Mouse (Mus musculus): Measurements from ENCODE around the gene Nmd3. TPM values are rescaled to one million over a fixed set of nuclear protein-coding genes. Genes with fewer than 3 reads are reported as not detected.
A peak's percentile ranks its signal among the peaks of the same experiment; 100 is the strongest.

The Nmd3 gene
- polyA plus RNA-seq, 1 experiment from 2014 or later = 142 TPM

DNA sequence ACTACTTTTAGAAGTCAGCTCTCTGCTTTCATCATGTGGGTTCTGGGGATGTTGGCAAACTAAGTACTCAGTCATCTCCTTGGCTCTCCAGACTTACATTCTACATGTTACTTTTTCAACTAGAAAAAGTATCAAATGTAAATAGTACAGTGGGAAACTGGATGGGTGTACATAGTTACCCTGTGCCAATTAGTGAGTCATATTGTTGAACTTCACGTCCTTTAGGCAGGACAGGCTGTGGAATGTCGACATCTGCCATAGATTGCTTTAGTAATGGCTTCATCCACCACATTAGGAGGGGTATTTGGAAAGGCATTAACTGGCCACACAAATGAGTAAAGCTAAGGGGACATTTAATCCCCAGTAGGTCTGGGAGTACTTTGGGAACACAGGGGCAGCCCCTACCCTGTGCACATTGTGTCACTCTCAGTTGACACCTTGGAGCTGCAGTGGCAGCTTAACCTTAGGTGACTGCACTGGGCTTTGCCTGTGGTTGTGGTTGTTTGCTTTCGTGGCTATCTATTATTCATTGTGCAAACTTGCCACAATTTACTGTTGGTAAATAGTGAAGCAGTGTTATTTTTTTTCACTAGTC lies 71.1 kb downstream of the Nmd3 start:
- no peak for ATAC-seq
- no peaks in the 10 kb centered on the region for H3K27me3 ChIP-seq (replicated peaks; ENCODE audit: control insufficient read depth, insufficient read depth, low read length)

GRCm38 (mm10) chr3:69797533-69797932 lies 75.7 kb downstream of the Nmd3 start:
- no peak for ATAC-seq
- 0 out of 2 replicates have a peak, but pooled peaks cover 2% of the 10 kb centered on the region for H3K4me1 ChIP-seq (ENCODE audit: control insufficient read depth, insufficient read depth, low read length)
- H3K4me3 ChIP-seq (ENCODE audit: low read length) = no peak overlapping the region
- H3K27me3 ChIP-seq (replicated peaks; ENCODE audit: control insufficient read depth, insufficient read depth, low read length) = no peaks in the 10 kb centered on the region
- 73% methylated on average over 4 of the region's 4 CpGs for WGBS
- no peak overlapping the region for H3K27ac ChIP-seq (ENCODE audit: low read length)
- H3K9me3 ChIP-seq (ENCODE audit: control insufficient read depth, low read length) = no peaks in the 10 kb centered on the region
- H3K4me2 ChIP-seq (ENCODE audit: low read depth, low read length) = no peak overlapping the region
- H3K9ac ChIP-seq (ENCODE audit: low read depth, low read length) = no peak overlapping the region
- H3K36me3 ChIP-seq (ENCODE audit: control insufficient read depth, insufficient read depth, low read length) = no peaks in the 10 kb centered on the region

More for the DNA sequence above, 71.1 kb downstream of the Nmd3 start:
- Histone ChIP-seq H3K4me2 (ENCODE audit: low read depth, low read length) (no peak overlapping the region), H3K9ac (ENCODE audit: low read depth, low read length) (no peak overlapping the region), H3K27ac (ENCODE audit: low read length) (no peak overlapping the region), H3K4me3 (ENCODE audit: low read length) (no peak overlapping the region), H3K9me3 (ENCODE audit: control insufficient read depth, low read length) (no peaks in the 10 kb centered on the region), H3K36me3 (ENCODE audit: control insufficient read depth, insufficient read depth, low read length) (no peaks in the 10 kb centered on the region), H3K4me1 (ENCODE audit: control insufficient read depth, insufficient read depth, low read length) (no peaks in the 10 kb centered on the region)
- WGBS = 60% methylated on average over 3 of the region's 3 CpGs

- Histone ChIP-seq H3K27me3 (replicated peaks; ENCODE audit: control insufficient read depth, insufficient read depth, low read length) (no peaks in the 10 kb centered on the region), H3K27ac (ENCODE audit: low read length) (no peak overlapping the region), H3K4me2 (ENCODE audit: low read depth, low read length) (no peak overlapping the region), H3K9me3 (ENCODE audit: control insufficient read depth, low read length) (no peaks in the 10 kb centered on the region), H3K4me1 (ENCODE audit: control insufficient read depth, insufficient read depth, low read length) (0 out of 2 replicates have a peak, but pooled peaks cover 2% of the 10 kb centered on the region), H3K36me3 (ENCODE audit: control insufficient read depth, insufficient read depth, low read length) (no peaks in the 10 kb centered on the region), H3K9ac (ENCODE audit: low read depth, low read length) (no peak overlapping the region), H3K4me3 (ENCODE audit: low read length) (no peak overlapping the region)
- 60% methylated on average over 2 of the region's 2 CpGs for WGBS
- ATAC-seq = no peak
Measured at GRCm38 (mm10) chr3:69797969-69798368, 76.2 kb downstream of the Nmd3 start.

GRCm38 (mm10) chr3:69799096-69799495 lies 77.3 kb downstream of the Nmd3 start:
- H3K27ac ChIP-seq (ENCODE audit: low read length) = no peak overlapping the region
- 63% methylated on average over 1 of the region's 1 CpGs for WGBS
- H3K9me3 ChIP-seq (ENCODE audit: control insufficient read depth, low read length) = no peaks in the 10 kb centered on the region
- H3K36me3 ChIP-seq (ENCODE audit: control insufficient read depth, insufficient read depth, low read length) = no peaks in the 10 kb centered on the region
- no peak overlapping the region for H3K4me3 ChIP-seq (ENCODE audit: low read length)
- ATAC-seq = no peak
- no peak overlapping the region for H3K9ac ChIP-seq (ENCODE audit: low read depth, low read length)
- no peaks in the 10 kb centered on the region for H3K27me3 ChIP-seq (replicated peaks; ENCODE audit: control insufficient read depth, insufficient read depth, low read length)
- H3K4me1 ChIP-seq (ENCODE audit: control insufficient read depth, insufficient read depth, low read length) = 0 out of 2 replicates have a peak, but pooled peaks cover 2% of the 10 kb centered on the region
- no peak overlapping the region for H3K4me2 ChIP-seq (ENCODE audit: low read depth, low read length)

- H3K4me3 ChIP-seq (ENCODE audit: low read length) = no peak overlapping the region
- no peaks in the 10 kb centered on the region for H3K27me3 ChIP-seq (replicated peaks; ENCODE audit: control insufficient read depth, insufficient read depth, low read length)
- H3K36me3 ChIP-seq (ENCODE audit: control insufficient read depth, insufficient read depth, low read length) = no peaks in the 10 kb centered on the region
- H3K27ac ChIP-seq (ENCODE audit: low read length) = no peak overlapping the region
- WGBS = 36% methylated on average over 7 of the region's 7 CpGs
- ATAC-seq = peak; percentile 44; the same call in 1 of the 2 replicates
- H3K4me2 ChIP-seq (ENCODE audit: low read depth, low read length) = no peak overlapping the region
- H3K9ac ChIP-seq (ENCODE audit: low read depth, low read length) = no peak overlapping the region
- H3K4me1 ChIP-seq (ENCODE audit: control insufficient read depth, insufficient read depth, low read length) = 0 out of 2 replicates have a peak, but pooled peaks cover 2% of the 10 kb centered on the region
- no peaks in the 10 kb centered on the region for H3K9me3 ChIP-seq (ENCODE audit: control insufficient read depth, low read length)
Measured at GRCm38 (mm10) chr3:69800829-69801384, 79.1 kb downstream of the Nmd3 start.

GRCm38 (mm10) chr3:69803137-69803536 lies 81.4 kb downstream of the Nmd3 start:
- ATAC-seq = no peak

More at GRCm38 (mm10) chr3:69803137-69803536, 81.4 kb downstream of the Nmd3 start:
- no peaks in the 10 kb centered on the region for H3K27me3 ChIP-seq (replicated peaks; ENCODE audit: control insufficient read depth, insufficient read depth, low read length)
- H3K27ac ChIP-seq (ENCODE audit: low read length) = no peak overlapping the region
- 91% methylated on average over 1 of the region's 1 CpGs for WGBS
- no peak overlapping the region for H3K9ac ChIP-seq (ENCODE audit: low read depth, low read length)
- H3K4me3 ChIP-seq (ENCODE audit: low read length) = no peak overlapping the region
- no peaks in the 10 kb centered on the region for H3K36me3 ChIP-seq (ENCODE audit: control insufficient read depth, insufficient read depth, low read length)
- H3K4me2 ChIP-seq (ENCODE audit: low read depth, low read length) = no peak overlapping the region
- H3K4me1 ChIP-seq (ENCODE audit: control insufficient read depth, insufficient read depth, low read length) = 0 out of 2 replicates have a peak, but pooled peaks cover 2% of the 10 kb centered on the region
- H3K9me3 ChIP-seq (ENCODE audit: control insufficient read depth, low read length) = no peaks in the 10 kb centered on the region

Other genes with a start within 250 kb of the Nmd3 start
- gene B3galnt1, start 123.0 kb upstream of the Nmd3 start, polyA plus RNA-seq (2015; fragmentation: Nextera tagmentation; extraction: Ambion mirVana) = 25.4 and 27.0 TPM in 2 replicates
- gene Sptssb, start 138.0 kb downstream of the Nmd3 start, polyA plus RNA-seq (2015; fragmentation: Nextera tagmentation; extraction: Ambion mirVana) = 6.5 and 8.0 TPM in 2 replicates